Mouse (Mus musculus): ENCODE measurements around the gene Bcl2l15.

Bcl2l15 gene

DNA sequence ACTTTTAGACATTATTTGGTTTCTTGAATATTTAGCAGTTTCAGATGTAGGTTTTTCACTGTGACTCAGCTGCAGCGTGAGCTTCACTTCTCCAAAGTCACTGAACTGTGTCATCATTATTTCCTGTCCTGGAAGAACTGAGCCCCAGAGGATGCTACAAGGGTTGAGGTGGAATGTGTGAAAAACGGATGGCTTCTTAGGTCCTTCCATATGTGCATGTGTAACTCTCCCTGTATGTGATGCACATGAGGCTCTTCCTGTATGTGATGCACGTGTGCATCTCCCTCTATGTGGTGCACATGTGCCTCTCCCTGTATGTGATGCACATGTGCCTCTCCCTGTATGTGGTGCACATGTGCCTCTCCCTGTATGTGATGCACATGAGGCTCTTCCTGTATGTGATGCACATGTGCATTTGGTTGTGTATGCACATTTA is 40.3 kb downstream of the Bcl2l15 start:
- no peak for DNase-seq

GRCm38 (mm10) chr3:103874329-103874728 is 41.9 kb downstream of the Bcl2l15 start:
- no peak for DNase-seq

DNA sequence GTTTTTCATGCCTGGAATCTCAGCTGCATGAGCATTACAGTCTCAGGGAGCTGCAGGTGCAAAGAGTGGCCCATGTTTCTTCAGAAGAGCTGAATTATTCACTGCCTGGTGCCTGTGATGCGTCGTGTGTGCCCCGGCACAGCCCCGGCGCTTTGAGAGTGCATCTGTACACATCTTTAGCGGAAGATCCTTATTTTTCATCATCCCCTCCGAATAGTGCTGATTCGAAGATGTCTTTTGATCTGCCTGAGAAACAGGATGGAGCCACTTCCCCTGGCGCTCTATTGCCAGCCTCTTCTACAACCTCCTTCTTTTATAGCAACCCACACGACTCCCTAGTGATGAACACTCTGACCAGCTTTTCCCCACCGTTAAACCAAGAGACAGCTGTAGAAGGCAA is 53.5 kb downstream of the Bcl2l15 start:
- no peak for DNase-seq

DNA sequence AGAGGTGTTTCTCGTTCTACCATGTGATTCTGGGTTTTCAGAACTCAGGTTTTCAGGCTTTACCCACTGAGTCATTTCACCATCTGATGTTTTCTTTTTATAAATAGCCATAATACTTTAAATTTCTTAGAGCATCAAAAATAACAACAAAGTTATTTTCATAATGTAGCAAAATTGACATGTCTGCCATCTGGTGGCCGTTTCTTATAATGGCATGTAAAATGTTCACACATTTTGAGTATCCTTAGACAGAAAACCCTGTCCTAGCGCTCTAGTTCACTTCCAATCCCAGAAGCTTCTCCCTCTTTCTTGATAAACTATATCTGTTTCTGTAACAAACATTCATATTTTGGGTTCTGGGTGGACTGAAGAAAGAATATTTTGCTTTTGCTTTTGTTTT is 55.2 kb downstream of the Bcl2l15 start:
- DNase-seq: peak; percentile 30

GRCm38 (mm10) chr3:103893374-103893773 is 61.0 kb downstream of the Bcl2l15 start:
- no peak for DNase-seq
